Mouse (Mus musculus): ENCODE data around the gene 1700061G19Rik. TPM values are rescaled to one million over a fixed set of nuclear protein-coding genes. Genes with fewer than 3 reads are reported as not detected.

1700061G19Rik gene
- total RNA-seq, 2 experiments from 2014 or later = 0.10 to 0.12 TPM

GRCm38 (mm10) chr17:56917166-56917565, 41.9 kb downstream of the 1700061G19Rik start:
- intact Hi-C loops (cut with DNase I) = no loop called here
- DNase-seq = no peak

- intact Hi-C loops (cut with DNase I) = no loop called here
- no peak for DNase-seq
Measured at GRCm38 (mm10) chr17:56919725-56920124, 44.4 kb downstream of the 1700061G19Rik start.

- intact Hi-C loops (cut with DNase I) = no loop called here
Measured at GRCm38 (mm10) chr17:56925998-56926397, 50.7 kb downstream of the 1700061G19Rik start.

GRCm38 (mm10) chr17:56929101-56929500, 53.8 kb downstream of the 1700061G19Rik start:
- no peak for DNase-seq
- intact Hi-C loops (cut with DNase I) = no loop called here

More at GRCm38 (mm10) chr17:56925998-56926397, 50.7 kb downstream of the 1700061G19Rik start:
- no peak for DNase-seq

- intact Hi-C loops (cut with DNase I) = no loop called here
- DNase-seq = no peak
Measured at GRCm38 (mm10) chr17:56929530-56929929, 54.3 kb downstream of the 1700061G19Rik start.

- intact Hi-C loops (cut with DNase I) = loop anchor here (5.0 kb wide), 1 partner anchor 57 kb away; no protein-coding TSS in a partner anchor
Measured at GRCm38 (mm10) chr17:56930026-56930425, 54.7 kb downstream of the 1700061G19Rik start.

GRCm38 (mm10) chr17:56933395-56933794, 58.1 kb downstream of the 1700061G19Rik start:
- intact Hi-C loops (cut with DNase I) = loop anchor here (5.0 kb wide), 1 partner anchor 54 kb away; no protein-coding TSS in a partner anchor
- no peak for DNase-seq

More at GRCm38 (mm10) chr17:56930026-56930425, 54.7 kb downstream of the 1700061G19Rik start:
- no peak for DNase-seq

- intact Hi-C loops (cut with DNase I) = loop anchor here (5.0 kb wide), 4 partner anchors 37 to 127 kb away; partner anchors contain the start of gene Rfx2
- no peak for DNase-seq
Measured at GRCm38 (mm10) chr17:56934545-56935330, 59.5 kb downstream of the 1700061G19Rik start.

GRCm38 (mm10) chr17:56935363-56936131, 60.3 kb downstream of the 1700061G19Rik start, which contains the start of gene Mllt1:
Gene Mllt1, minus strand, starts transcription at chr17:56935415.
- intact Hi-C loops (cut with DNase I) = loop anchor here (5.0 kb wide), 3 partner anchors 38 to 128 kb away; partner anchors contain the start of gene Rfx2
- peak; percentile 99 to 100 for DNase-seq

GRCm38 (mm10) chr17:56936731-56937130, 61.5 kb downstream of the 1700061G19Rik start:
- no peak for DNase-seq
- intact Hi-C loops (cut with DNase I) = loop anchor here (5.0 kb wide), 3 partner anchors 39 to 129 kb away; partner anchors contain the start of gene Rfx2

Other genes with a start within 250 kb of the 1700061G19Rik start
- 10 to 100 TPM; 93.9 to 99.2 TPM for gene Lonp1, start 248.6 kb upstream of the 1700061G19Rik start, total RNA-seq (2021)
- gene Catsperd, start 247.3 kb upstream of the 1700061G19Rik start, total RNA-seq (2021) = under 1 TPM in 1 of 2 experiments, not detected in 1; 0.22 TPM
- gene Ranbp3, start 202.2 kb upstream of the 1700061G19Rik start, total RNA-seq (2021) = 10 to 100 TPM; 48.1 to 52.9 TPM
- gene Ndufa11, start 157.7 kb upstream of the 1700061G19Rik start, total RNA-seq (2021) = 100 to 1,000 TPM; 794 to 859 TPM
- gene Vmac, start 157.5 kb upstream of the 1700061G19Rik start, total RNA-seq (2021) = 1 to 10 TPM; 5.4 to 9.8 TPM
- 10 to 100 TPM; 19.0 to 21.0 TPM for gene Nrtn, start 117.9 kb upstream of the 1700061G19Rik start, total RNA-seq (2021)
- 10 to 100 TPM; 21.0 to 23.0 TPM for gene Dus3l, start 110.7 kb upstream of the 1700061G19Rik start, total RNA-seq (2021)
- gene Prr22, start 105.2 kb upstream of the 1700061G19Rik start, total RNA-seq (2021) = under 1 TPM; 0.27 to 0.43 TPM
- gene Rfx2, start 44.5 kb upstream of the 1700061G19Rik start, total RNA-seq (2021) = 10 to 100 TPM in 1 of 2 experiments, 1 to 10 TPM in 1; 6.5 to 10.5 TPM
- gene Acsbg2, start 1.0 kb upstream of the 1700061G19Rik start, total RNA-seq (2021) = not detected
- 10 to 100 TPM; 28.3 to 30.8 TPM for gene Mllt1, start 59.9 kb downstream of the 1700061G19Rik start, total RNA-seq (2021)
- not detected for gene Acer1, start 106.6 kb downstream of the 1700061G19Rik start, total RNA-seq (2021)
- gene Clpp, start 114.8 kb downstream of the 1700061G19Rik start, total RNA-seq (2021) = 10 to 100 TPM; 60.1 to 60.6 TPM
- gene Alkbh7, start 121.9 kb downstream of the 1700061G19Rik start, total RNA-seq (2021) = 10 to 100 TPM; 46.7 to 50.4 TPM
- gene Pspn, start 124.5 kb downstream of the 1700061G19Rik start, total RNA-seq (2021) = not detected
- 10 to 100 TPM; 29.0 to 30.0 TPM for gene Gtf2f1, start 135.8 kb downstream of the 1700061G19Rik start, total RNA-seq (2021)
- not detected for gene Gm17949, start 136.0 kb downstream of the 1700061G19Rik start, total RNA-seq (2021)
- 10 to 100 TPM; 81.4 to 83.4 TPM for gene Khsrp, start 156.0 kb downstream of the 1700061G19Rik start, total RNA-seq (2021)
- not detected for gene Slc25a41, start 166.2 kb downstream of the 1700061G19Rik start, total RNA-seq (2021)
- gene Crb3, start 183.6 kb downstream of the 1700061G19Rik start, total RNA-seq (2021) = under 1 TPM; 0.35 to 0.57 TPM
- 10 to 100 TPM; 75.0 to 86.6 TPM for gene Slc25a23, start 184.4 kb downstream of the 1700061G19Rik start, total RNA-seq (2021)
- gene Dennd1c, start 203.0 kb downstream of the 1700061G19Rik start, total RNA-seq (2021) = 1 to 10 TPM; 1.3 to 2.3 TPM
- gene Tubb4a, start 212.3 kb downstream of the 1700061G19Rik start, total RNA-seq (2021) = 1 to 10 TPM; 7.0 to 7.4 TPM
- gene Tnfsf9, start 229.8 kb downstream of the 1700061G19Rik start, total RNA-seq (2021) = under 1 TPM; 0.67 to 0.79 TPM